Mouse (Mus musculus): Measurements from ENCODE around the gene Tfb2m.

DNA sequence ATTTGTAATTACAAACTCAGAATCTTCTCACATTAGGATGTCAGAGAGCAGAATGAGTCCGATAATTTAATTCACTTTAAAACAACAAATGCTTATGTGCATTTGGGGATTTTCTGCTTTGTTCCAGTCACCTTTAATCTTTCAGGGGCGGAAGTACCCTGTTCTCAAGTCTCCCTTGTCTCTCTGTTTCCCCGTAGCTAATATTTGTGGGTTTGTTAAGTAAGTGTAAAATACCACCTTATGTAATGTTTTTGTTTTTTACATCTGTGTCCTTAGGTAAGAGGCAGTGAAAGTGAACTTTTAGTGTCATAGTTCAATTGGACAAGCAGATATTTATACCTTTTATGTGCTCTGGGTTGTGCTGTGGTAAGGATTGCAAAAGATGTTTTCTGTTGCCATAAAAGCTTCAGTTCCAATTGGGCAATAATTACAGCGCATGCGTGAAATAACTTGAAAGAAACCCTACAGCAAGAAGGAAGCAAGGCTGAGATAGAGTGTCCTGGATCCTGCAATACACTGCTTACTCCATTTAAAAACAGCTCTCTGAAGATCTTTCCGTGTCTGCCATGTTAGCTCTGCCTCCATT lies 14.9 kb upstream of the Tfb2m start:
- TF ChIP-seq CTCF (IDR thresholded peaks at IDR 0.05; ENCODE audit: low read depth, low read length), result no peak
- no peak for TF ChIP-seq TAL1 (conservative IDR thresholded peaks at IDR 0.05; ENCODE audit: low read depth, low read length)
